ENCODE assay signal across 9 mouse cellular contexts in the genomic region with DNA sequence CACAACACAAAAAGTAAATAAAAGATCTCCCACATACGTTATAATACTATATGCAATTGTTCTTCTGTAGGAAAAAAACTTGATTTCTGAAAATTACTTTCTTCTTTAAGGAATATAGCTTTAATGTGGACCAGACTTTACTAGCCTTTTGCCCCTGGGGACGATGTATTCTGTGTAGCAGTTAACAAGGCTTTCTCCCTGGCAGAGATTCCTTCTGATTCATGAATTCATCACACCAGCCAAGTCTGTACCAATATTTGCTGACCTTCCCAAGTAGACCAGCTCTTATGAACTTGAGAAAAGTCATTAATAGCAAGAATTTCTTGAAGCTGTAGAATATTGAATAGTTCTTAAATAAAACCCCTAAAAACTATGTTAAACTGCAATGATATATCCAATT.
"Had no signal": no experiment of that assay in that cellular context is flagged by ENCODE, and none has a peak within 500 bp of the region (broad histone marks: within the 10 kb centered on the region; RNA-seq: fewer than 3 reads in every experiment).

No protein-coding gene starts in this region.

- DNase-seq: kidney, postnatal 25 days; layer of hippocampus, adult 9-11 months; liver; liver, embryonic 13.5 days; lung, embryonic 14.5 days; lung, postnatal 36 days; midbrain, embryonic 14.5 days; thymus, adult 18-20 months; thymus, postnatal 36 days had no signal
